Mouse (Mus musculus) CD4-positive helper T cell, adult 2 months (primary cell): ENCODE results near the gene Pbp2.

Experiments
- DNase-seq: peaks from one replicate; pipeline ENCODE4 v3.0.0-alpha.2; 2012; ENCODE audit warnings: low read depth, missing footprints, low spot score

The Pbp2 gene

DNA sequence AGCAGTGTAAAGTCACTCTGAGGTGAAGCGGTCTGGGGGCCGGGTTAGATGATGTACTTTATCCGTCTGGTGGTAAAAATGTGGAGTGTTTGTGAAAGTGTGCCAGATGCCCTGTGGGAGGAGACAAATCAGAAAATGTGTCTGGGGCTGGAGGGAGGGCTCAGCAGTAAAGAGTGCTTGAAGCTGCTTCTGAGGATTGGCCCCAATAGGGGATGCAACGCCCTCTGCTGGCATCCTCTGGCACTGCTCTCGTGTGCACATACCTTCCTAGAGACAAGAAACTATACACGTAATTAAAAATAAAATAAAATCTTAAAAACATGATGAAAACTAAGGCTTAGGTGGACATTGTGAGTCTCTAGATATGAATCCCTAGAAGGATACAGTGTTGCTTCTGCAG, 49.8 kb downstream of the Pbp2 start:
- no peak for DNase-seq
